Mouse (Mus musculus) Patski (cell line): ENCODE data around the gene Egf. TPM values are rescaled to one million over a fixed set of nuclear protein-coding genes. Genes with fewer than 3 reads are reported as not detected.

Experiments
- ATAC-seq: fragments of 100-300 bp; one replicate; pipeline ENCODE4 v1.8.0; 2021
- CTCF ChIA-PET: fragments of 350-600 bp; sonication (Branson Sonifier 250); formaldehyde crosslinking; loops from one replicate; lab custom pipeline; 2022; ENCODE audit warnings: inconsistent platforms; lab: Charles Lee
- POLR2A ChIA-PET: fragments of 350-600 bp; sonication (Branson Sonifier 250); formaldehyde crosslinking; loops from one replicate; lab custom pipeline; 2022; ENCODE audit warnings: antibody characterized with exemption, inconsistent platforms; lab: Charles Lee
- DNase-seq: peaks from one replicate; pipeline ENCODE4 v3.0.0-alpha.2; 2011; ENCODE audit warnings: low read depth, low spot score
- H3K27me3 ChIP-seq: fragments of 371-371 bp; one replicate; pipeline ENCODE4 v1.5.1; 2021
- CTCF ChIP-seq: fragments of 100-300 bp; IDR thresholded peaks from one replicate; pipeline ENCODE4 v1.5.1; 2021
- in situ Hi-C: fragments of 300-500 bp; cut with MboI; formaldehyde crosslinking; loops from 3 replicates; pipeline ENCODE4 v1.11.1; 2018; ENCODE audit warnings: low pct_unique_long_range_greater_than_20kb, mixed read lengths
- polyA plus RNA-seq: library from polyadenylated mRNA; unstranded; gene quantifications from one replicate; pipeline ENCODE4 v1.2.3, GENCODE M21; 2021

Gene Egf
- polyA plus RNA-seq, 1 experiment from 2014 or later: 1.2 TPM

- POLR2A ChIA-PET: no interaction called here
Observed at GRCm38 (mm10) chr3:129724505-129724904, 30.6 kb downstream of the Egf start.

GRCm38 (mm10) chr3:129723311-129723710 lies 31.8 kb downstream of the Egf start:
- TF ChIP-seq CTCF: no peak
- ATAC-seq (no peak), DNase-seq (no peak)
- in situ Hi-C loops: no loop called here
- ChIA-PET POLR2A (interaction anchor here (0.9 kb wide), 1 partner anchor 9 kb away, joined by 5 read pairs; no protein-coding TSS in a partner anchor), CTCF (no interaction called here)
- no peaks in the 10 kb centered on the region for H3K27me3 ChIP-seq

More at GRCm38 (mm10) chr3:129724505-129724904, 30.6 kb downstream of the Egf start:
- CTCF ChIA-PET: interaction anchor here (2.0 kb wide), 1 partner anchor 10 kb away, joined by 4 read pairs; no protein-coding TSS in a partner anchor
- no peak for TF ChIP-seq CTCF
- H3K27me3 ChIP-seq: no peaks in the 10 kb centered on the region
- in situ Hi-C loops: no loop called here
- DNase-seq (no peak), ATAC-seq (no peak)

DNA sequence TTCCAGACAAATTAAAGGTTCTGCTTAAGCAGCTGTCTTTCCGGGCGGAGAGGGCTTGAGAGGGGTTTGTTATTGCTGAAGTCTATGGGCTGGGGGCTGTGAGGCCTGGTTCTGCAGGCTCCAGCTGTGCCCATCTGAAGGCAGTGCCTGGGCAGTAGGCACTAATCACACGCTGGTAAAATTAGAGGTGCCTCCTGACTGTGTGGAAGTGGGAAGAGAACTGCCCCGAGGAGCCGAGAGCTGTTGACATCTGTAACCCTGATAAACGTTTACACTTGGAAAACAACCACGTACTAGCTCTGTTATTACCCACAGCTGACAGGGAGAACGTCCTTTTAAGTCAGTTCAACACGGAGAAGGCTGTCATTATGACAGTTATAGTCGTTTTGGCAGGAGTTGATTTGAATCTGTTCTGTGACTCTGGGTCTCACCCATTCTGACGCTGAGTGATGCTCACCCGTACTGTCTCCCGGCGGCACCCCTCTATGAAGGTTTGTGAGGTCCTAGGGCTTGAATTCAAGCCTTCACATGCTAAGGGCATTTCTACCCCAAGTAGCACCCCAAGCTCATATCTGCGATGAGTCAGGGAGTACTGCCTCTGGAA lies 40.5 kb downstream of the Egf start:
- no peaks in the 10 kb centered on the region for H3K27me3 ChIP-seq
- CTCF ChIA-PET: interaction anchor here (1.0 kb wide), 1 partner anchor 15 kb away, joined by 3 read pairs; no protein-coding TSS in a partner anchor
- POLR2A ChIA-PET: interaction anchor here (1.2 kb wide), 1 partner anchor 9 kb away, joined by 5 read pairs; no protein-coding TSS in a partner anchor
- in situ Hi-C loops: no loop called here
- ATAC-seq: no peak
- no peak for TF ChIP-seq CTCF
- no peak for DNase-seq

- POLR2A ChIA-PET: no interaction called here
Observed at GRCm38 (mm10) chr3:129708157-129708556, 47.0 kb downstream of the Egf start.

DNA sequence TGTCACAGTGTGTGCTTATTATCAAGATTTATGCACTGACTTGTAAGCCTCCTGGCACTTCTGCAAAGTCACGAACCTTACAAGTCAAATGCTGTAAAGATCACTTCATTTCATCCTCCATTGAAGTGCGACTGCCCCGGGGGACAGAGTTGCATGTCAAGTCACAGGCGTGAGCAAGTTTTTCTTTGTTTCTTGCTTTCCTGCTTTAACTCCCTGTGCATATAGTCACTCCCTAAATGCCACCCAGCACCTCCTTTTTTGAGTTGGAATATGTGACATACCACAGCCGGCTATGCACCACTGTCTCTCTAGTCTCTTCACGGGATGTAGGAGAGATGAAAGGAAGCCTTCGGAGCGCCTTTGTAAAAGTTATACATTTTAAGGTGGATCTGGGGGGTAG lies 56.2 kb downstream of the Egf start:
- TF ChIP-seq CTCF: no peak
- DNase-seq (peak; percentile 48), ATAC-seq (peak; percentile 51)
- no peaks in the 10 kb centered on the region for H3K27me3 ChIP-seq
- ChIA-PET CTCF (interaction anchor here (1.5 kb wide), 1 partner anchor 277 kb away, joined by 5 read pairs; no protein-coding TSS in a partner anchor), POLR2A (no interaction called here)
- in situ Hi-C loops: no loop called here

More at GRCm38 (mm10) chr3:129708157-129708556, 47.0 kb downstream of the Egf start:
- TF ChIP-seq CTCF: peak; percentile 90
- no peaks in the 10 kb centered on the region for H3K27me3 ChIP-seq
- in situ Hi-C loops: no loop called here
- no peak for DNase-seq
- peak; percentile 97 for ATAC-seq
- CTCF ChIA-PET: interaction anchor here (1.0 to 1.3 kb wide), 4 partner anchors 13 to 29 kb away, joined by 3 to 6 read pairs (median 4); no protein-coding TSS in a partner anchor

DNA sequence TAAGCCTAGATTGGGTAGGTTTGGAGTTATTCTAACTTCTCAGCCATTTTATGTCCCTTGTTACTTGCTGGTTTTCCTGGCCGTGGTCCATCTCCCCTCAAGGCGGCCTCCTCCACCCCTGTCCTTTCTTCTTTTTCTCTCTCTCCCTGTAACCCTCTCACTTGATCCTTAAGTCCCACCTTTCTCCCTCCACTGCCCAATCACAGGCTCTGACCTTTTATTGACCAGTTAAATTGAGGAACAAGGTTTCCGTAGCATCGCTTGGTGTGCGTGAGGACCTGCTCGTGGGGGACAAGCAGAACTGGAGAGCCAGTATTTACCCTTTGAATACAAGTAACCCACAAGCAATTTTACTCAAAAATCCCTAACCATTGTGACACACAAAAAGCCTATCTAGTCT lies 56.8 kb downstream of the Egf start:
- ChIA-PET POLR2A (no interaction called here), CTCF (interaction anchor here (3.7 kb wide), 1 partner anchor 11 kb away, joined by 16 read pairs; no protein-coding TSS in a partner anchor)
- H3K27me3 ChIP-seq: no peaks in the 10 kb centered on the region
- no peak for TF ChIP-seq CTCF
- ATAC-seq: no peak
- in situ Hi-C loops: no loop called here
- no peak for DNase-seq

GRCm38 (mm10) chr3:129697691-129698090 lies 57.4 kb downstream of the Egf start:
- TF ChIP-seq CTCF: no peak
- ATAC-seq: no peak
- in situ Hi-C loops: no loop called here

GRCm38 (mm10) chr3:129695943-129696342 lies 59.2 kb downstream of the Egf start:
- DNase-seq: no peak
- ChIA-PET CTCF (interaction anchor here (1.0 to 3.7 kb wide), 3 partner anchors 9 to 201 kb away, joined by 3 to 16 read pairs (median 6); no protein-coding TSS in a partner anchor), POLR2A (no interaction called here)
- TF ChIP-seq CTCF: no peak
- no peak for ATAC-seq
- H3K27me3 ChIP-seq: no peaks in the 10 kb centered on the region
- in situ Hi-C loops: no loop called here

More at GRCm38 (mm10) chr3:129697691-129698090, 57.4 kb downstream of the Egf start:
- ChIA-PET POLR2A (no interaction called here), CTCF (interaction anchor here (3.7 kb wide), 1 partner anchor 10 kb away, joined by 16 read pairs; no protein-coding TSS in a partner anchor)
- no peaks in the 10 kb centered on the region for H3K27me3 ChIP-seq
- no peak for DNase-seq

- ATAC-seq: no peak
- TF ChIP-seq CTCF: no peak
- ChIA-PET POLR2A (no interaction called here), CTCF (interaction anchor here (1.1 to 2.5 kb wide), 6 partner anchors 10 to 385 kb away, joined by 3 to 6 read pairs (median 4); no protein-coding TSS in a partner anchor)
- in situ Hi-C loops: no loop called here
- H3K27me3 ChIP-seq: no peaks in the 10 kb centered on the region
- no peak for DNase-seq
Observed at GRCm38 (mm10) chr3:129693581-129693980, 61.5 kb downstream of the Egf start.

GRCm38 (mm10) chr3:129692816-129693215 lies 62.3 kb downstream of the Egf start:
- no peak for DNase-seq
- no peak for TF ChIP-seq CTCF

GRCm38 (mm10) chr3:129687429-129687828 lies 67.7 kb downstream of the Egf start:
- POLR2A ChIA-PET: no interaction called here
- ATAC-seq (no peak), DNase-seq (no peak)
- in situ Hi-C loops: loop anchor here (5.0 to 10.0 kb wide), 3 partner anchors 265 to 1683 kb away; no protein-coding TSS in a partner anchor
- CTCF ChIA-PET: interaction anchor here (0.6 to 3.5 kb wide), 12 partner anchors 9 to 635 kb away, joined by 3 to 18 read pairs (median 4); no protein-coding TSS in a partner anchor
- no peaks in the 10 kb centered on the region for H3K27me3 ChIP-seq
- TF ChIP-seq CTCF: no peak

More at GRCm38 (mm10) chr3:129692816-129693215, 62.3 kb downstream of the Egf start:
- no peaks in the 10 kb centered on the region for H3K27me3 ChIP-seq
- ATAC-seq: no peak
- ChIA-PET CTCF (interaction anchor here (0.6 to 2.5 kb wide), 7 partner anchors 10 to 385 kb away, joined by 3 to 6 read pairs (median 4); no protein-coding TSS in a partner anchor), POLR2A (no interaction called here)
- in situ Hi-C loops: no loop called here
